Comparison of ENCODE assay signal across 9 mouse cellular contexts in the genomic region with DNA sequence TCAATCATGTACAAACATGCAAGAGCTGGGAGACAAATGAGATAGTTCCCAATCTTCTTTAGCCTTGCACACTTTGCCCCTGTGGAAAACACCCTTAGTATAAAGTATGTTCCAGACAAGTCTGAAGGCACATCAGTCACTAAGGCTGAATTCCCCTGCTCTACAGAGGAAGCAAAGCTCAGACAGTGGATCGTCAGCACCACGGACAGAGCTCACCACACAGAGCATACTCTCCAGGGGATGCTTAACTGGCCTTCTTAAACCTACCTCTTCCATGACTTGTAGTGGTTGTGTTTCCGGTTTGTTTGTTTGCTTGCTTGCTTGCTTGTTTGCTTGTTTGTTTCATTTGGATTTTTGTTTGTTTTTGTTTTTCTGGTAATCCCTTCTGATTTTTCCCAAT. TPM values are rescaled to one million over a fixed set of nuclear protein-coding genes. Genes with fewer than 3 reads are reported as not detected.
DNase-seq lines count a peak whose midpoint lies in the region; ATAC-seq and TF ChIP-seq lines count a peak whose summit lies in the region.
"Had no signal": no experiment of that assay in that cellular context is flagged by ENCODE, and none has a peak within 500 bp of the region (broad histone marks: within the 10 kb centered on the region; RNA-seq: fewer than 3 reads in every experiment).

No protein-coding gene starts in this region.

- no peaks in the 10 kb centered on the region for H3K4me1 ChIP-seq in lung, embryonic 14.5 days (ENCODE audit: insufficient read depth)
- H3K4me1 ChIP-seq in limb, embryonic 12.5 days (replicated peaks) = no peaks in the 10 kb centered on the region

- peak; percentile 63; the same call in 1 of the 2 replicates for ATAC-seq in lung, embryonic 14.5 days (ENCODE audit: insufficient read depth)
- peak; percentile 73; the same call in 1 of the 2 replicates for ATAC-seq in limb, embryonic 12.5 days (ENCODE audit: insufficient number of reproducible peaks, insufficient read depth, low FRiP score, low TSS enrichment, low read depth)
- ATAC-seq: inflammation-experienced regulatory T-cells, adult 6 months had no signal

- no peak overlapping the region for H3K27ac ChIP-seq in lung, embryonic 14.5 days (ENCODE audit: low read depth)
- H3K27ac ChIP-seq in limb, embryonic 12.5 days = no peak overlapping the region

- H3K4me3 ChIP-seq in lung, embryonic 14.5 days (ENCODE audit: low read depth, low read length) = no peak overlapping the region
- no peak overlapping the region for H3K4me3 ChIP-seq in limb, embryonic 12.5 days (replicated peaks)

- no peak overlapping the region for H3K4me2 ChIP-seq in lung, embryonic 14.5 days
- H3K4me2 ChIP-seq in limb, embryonic 12.5 days = no peak overlapping the region

- 8% methylated on average over 3 of the region's 3 CpGs for WGBS in lung, embryonic 14.5 days
- WGBS in limb, embryonic 12.5 days = 15% methylated on average over 3 of the region's 3 CpGs

- no peak for TF ChIP-seq CTCF in lung, embryonic 14.5 days (IDR thresholded peaks at IDR 0.05; ENCODE audit: low read depth)

- no peaks in the 10 kb centered on the region for H3K27me3 ChIP-seq in lung, embryonic 14.5 days (ENCODE audit: insufficient read depth, low read length)
- no peaks in the 10 kb centered on the region for H3K27me3 ChIP-seq in limb, embryonic 12.5 days

- H3K9ac ChIP-seq in lung, embryonic 14.5 days = no peak overlapping the region
- H3K9ac ChIP-seq in limb, embryonic 12.5 days (replicated peaks) = no peak overlapping the region

- peak; percentile 83 for DNase-seq in lung, embryonic 14.5 days
- no peak for DNase-seq in lung, adult 18-20 months
- peak; percentile 70 for DNase-seq in NIH3T3 (ENCODE audit: low read depth)
- DNase-seq in c-Kit-positive CD71-negative TER-119-negative erythroid progenitor cells, embryonic 14.5 days (ENCODE audit: low read depth) = peak; percentile 24
- no peak for DNase-seq in cerebellum, adult 11 months
- DNase-seq in layer of hippocampus, postnatal 25 days (ENCODE audit: extremely low spot score in 1 of 2, low spot score in 1 of 2) = no peak
- no peak for DNase-seq in thymus, postnatal 0 days (ENCODE audit: low spot score)

- no peaks in the 10 kb centered on the region for H3K9me3 ChIP-seq in lung, embryonic 14.5 days (ENCODE audit: low read depth, low read length)
- H3K9me3 ChIP-seq in limb, embryonic 12.5 days = no peaks in the 10 kb centered on the region

- H3K36me3 ChIP-seq in lung, embryonic 14.5 days (ENCODE audit: insufficient read depth) = no peaks in the 10 kb centered on the region
- no peaks in the 10 kb centered on the region for H3K36me3 ChIP-seq in limb, embryonic 12.5 days

RNA-seq across cellular contexts. Expression of a gene that starts 9.5 kb away (rescaled TPM):
- polyA plus RNA-seq in lung, embryonic 14.5 days (2014; fragmentation: Nextera tagmentation; extraction: Ambion mirVana) = 0.04 TPM in 1 of 2 replicates, not detected in the other
- polyA plus RNA-seq in limb, embryonic 12.5 days (2016; fragmentation: Nextera tagmentation; extraction: Ambion mirVana) = 0.44 and 0.46 TPM in 2 replicates
- 100 to 1,000 TPM; 158 to 163 TPM for total RNA-seq in layer of hippocampus, postnatal 25 days (2021)
- polyA plus RNA-seq in thymus, postnatal 0 days (2015; fragmentation: Nextera tagmentation; extraction: Ambion mirVana) = 0.13 TPM in 1 of 2 replicates, not detected in the other
- polyA plus RNA-seq: inflammation-experienced regulatory T-cells, adult 6 months had no signal

Comparison
In these comparisons a context has a peak if more than half of its experiments do, and no peak if none do; other contexts are left out.
1. DNase-seq: peak in lung, embryonic 14.5 days (single experiment), NIH3T3 (single experiment) and c-Kit-positive CD71-negative TER-119-negative erythroid progenitor cells, embryonic 14.5 days (single experiment); none in lung, adult 18-20 months (0 of 2), cerebellum, adult 11 months (single experiment), layer of hippocampus, postnatal 25 days (0 of 2) and thymus, postnatal 0 days (single experiment).